Mouse (Mus musculus): ENCODE measurements at regions not wholly inside any gene's neighbourhood (a gene's known extent, or its start where the extent isn't known, plus 50 kb on each side); places are given as distances from the start of the nearest gene placed in this dataset.

- no peak overlapping the region for H3K4me3 ChIP-seq (replicated peaks)
- no peaks in the 10 kb centered on the region for H3K9me3 ChIP-seq (replicated peaks)
- H3K4me2 ChIP-seq = no peak overlapping the region
- no peak overlapping the region for H3K9ac ChIP-seq
- 76% methylated on average over 3 of the region's 3 CpGs for WGBS (ENCODE audit: insufficient replicate concordance)
- H3K36me3 ChIP-seq (replicated peaks) = no peaks in the 10 kb centered on the region
- no peaks in the 10 kb centered on the region for H3K27me3 ChIP-seq
- no peak overlapping the region for H3K27ac ChIP-seq (replicated peaks)
- no peaks in the 10 kb centered on the region for H3K4me1 ChIP-seq (replicated peaks)
- no peak for ATAC-seq (ENCODE audit: insufficient read depth)
Observed at GRCm38 (mm10) chr2:57522465-57522864, 285.0 kb downstream of the Gpd2 start.

- no peaks in the 10 kb centered on the region for H3K36me3 ChIP-seq (replicated peaks)
- H3K9me3 ChIP-seq (replicated peaks) = no peaks in the 10 kb centered on the region
- no peaks in the 10 kb centered on the region for H3K4me1 ChIP-seq (replicated peaks)
- no peak overlapping the region for H3K9ac ChIP-seq
- H3K4me2 ChIP-seq = no peak overlapping the region
- no peaks in the 10 kb centered on the region for H3K27me3 ChIP-seq
- WGBS (ENCODE audit: insufficient replicate concordance) = 59% methylated on average over 8 of the region's 8 CpGs
- H3K4me3 ChIP-seq (replicated peaks) = no peak overlapping the region
- no peak overlapping the region for H3K27ac ChIP-seq (replicated peaks)
- no peak for ATAC-seq (ENCODE audit: insufficient read depth)
Observed at GRCm38 (mm10) chr2:57522983-57523382, 285.5 kb downstream of the Gpd2 start.

GRCm38 (mm10) chr2:57527966-57528365, 290.5 kb downstream of the Gpd2 start:
- H3K36me3 ChIP-seq (replicated peaks) = no peaks in the 10 kb centered on the region
- ATAC-seq (ENCODE audit: insufficient read depth) = no peak
- H3K4me2 ChIP-seq = no peak overlapping the region
- H3K27me3 ChIP-seq = no peaks in the 10 kb centered on the region
- no peaks in the 10 kb centered on the region for H3K4me1 ChIP-seq (replicated peaks)
- H3K9ac ChIP-seq = no peak overlapping the region
- H3K4me3 ChIP-seq (replicated peaks) = no peak overlapping the region
- no peak overlapping the region for H3K27ac ChIP-seq (replicated peaks)
- WGBS (ENCODE audit: insufficient replicate concordance) = 40% methylated on average over 2 of the region's 2 CpGs
- no peaks in the 10 kb centered on the region for H3K9me3 ChIP-seq (replicated peaks)

GRCm38 (mm10) chr2:57539842-57540241, 302.4 kb downstream of the Gpd2 start:
- Histone ChIP-seq H3K27ac (replicated peaks) (no peak overlapping the region), H3K9ac (no peak overlapping the region), H3K27me3 (no peaks in the 10 kb centered on the region), H3K4me3 (replicated peaks) (no peak overlapping the region), H3K4me2 (no peak overlapping the region), H3K36me3 (replicated peaks) (no peaks in the 10 kb centered on the region), H3K9me3 (replicated peaks) (no peaks in the 10 kb centered on the region), H3K4me1 (replicated peaks) (no peaks in the 10 kb centered on the region)
- no peak for ATAC-seq (ENCODE audit: insufficient read depth)
- WGBS (ENCODE audit: insufficient replicate concordance) = 54% methylated on average over 3 of the region's 3 CpGs

GRCm38 (mm10) chr2:57565258-57565657, 327.8 kb downstream of the Gpd2 start:
- no peaks in the 10 kb centered on the region for H3K4me1 ChIP-seq (replicated peaks)
- ATAC-seq (ENCODE audit: insufficient read depth) = no peak
- no peaks in the 10 kb centered on the region for H3K27me3 ChIP-seq
- no peaks in the 10 kb centered on the region for H3K36me3 ChIP-seq (replicated peaks)
- H3K4me2 ChIP-seq = no peak overlapping the region
- H3K9me3 ChIP-seq (replicated peaks) = no peaks in the 10 kb centered on the region
- H3K9ac ChIP-seq = no peak overlapping the region
- no peak overlapping the region for H3K27ac ChIP-seq (replicated peaks)
- 57% methylated on average over 4 of the region's 4 CpGs for WGBS (ENCODE audit: insufficient replicate concordance)
- no peak overlapping the region for H3K4me3 ChIP-seq (replicated peaks)

- Histone ChIP-seq H3K9ac (no peak overlapping the region), H3K27me3 (no peaks in the 10 kb centered on the region), H3K4me3 (replicated peaks) (no peak overlapping the region), H3K4me2 (no peak overlapping the region), H3K27ac (replicated peaks) (no peak overlapping the region), H3K4me1 (replicated peaks) (no peaks in the 10 kb centered on the region), H3K9me3 (replicated peaks) (no peaks in the 10 kb centered on the region), H3K36me3 (replicated peaks) (no peaks in the 10 kb centered on the region)
- WGBS (ENCODE audit: insufficient replicate concordance) = 46% methylated on average over 4 of the region's 4 CpGs
- no peak for ATAC-seq (ENCODE audit: insufficient read depth)
Observed at GRCm38 (mm10) chr2:57566103-57566502, 328.7 kb downstream of the Gpd2 start.

- H3K4me2 ChIP-seq = no peak overlapping the region
- no peaks in the 10 kb centered on the region for H3K27me3 ChIP-seq
- no peak overlapping the region for H3K9ac ChIP-seq
- H3K4me3 ChIP-seq (replicated peaks) = no peak overlapping the region
- no peaks in the 10 kb centered on the region for H3K4me1 ChIP-seq (replicated peaks)
- no peaks in the 10 kb centered on the region for H3K9me3 ChIP-seq (replicated peaks)
- WGBS (ENCODE audit: insufficient replicate concordance) = 57% methylated on average over 1 of the region's 1 CpGs
- no peaks in the 10 kb centered on the region for H3K36me3 ChIP-seq (replicated peaks)
- ATAC-seq (ENCODE audit: insufficient read depth) = no peak
- no peak overlapping the region for H3K27ac ChIP-seq (replicated peaks)
Observed at GRCm38 (mm10) chr2:57567183-57567582, 329.7 kb downstream of the Gpd2 start.

- Histone ChIP-seq H3K27me3 (no peaks in the 10 kb centered on the region), H3K9ac (no peak overlapping the region), H3K4me2 (no peak overlapping the region), H3K4me1 (replicated peaks) (no peaks in the 10 kb centered on the region), H3K36me3 (replicated peaks) (no peaks in the 10 kb centered on the region), H3K4me3 (replicated peaks) (no peak overlapping the region), H3K27ac (replicated peaks) (no peak overlapping the region), H3K9me3 (replicated peaks) (no peaks in the 10 kb centered on the region)
- WGBS (ENCODE audit: insufficient replicate concordance) = 23% methylated on average over 3 of the region's 3 CpGs
- ATAC-seq (ENCODE audit: insufficient read depth) = no peak
Observed at GRCm38 (mm10) chr2:57587065-57587464, 349.6 kb downstream of the Gpd2 start.

GRCm38 (mm10) chr2:57593558-57593957, 356.1 kb downstream of the Gpd2 start:
- no peak overlapping the region for H3K9ac ChIP-seq
- H3K4me2 ChIP-seq = no peak overlapping the region
- no peaks in the 10 kb centered on the region for H3K4me1 ChIP-seq (replicated peaks)
- no peaks in the 10 kb centered on the region for H3K36me3 ChIP-seq (replicated peaks)
- no peak for ATAC-seq (ENCODE audit: insufficient read depth)
- H3K9me3 ChIP-seq (replicated peaks) = no peaks in the 10 kb centered on the region
- H3K27me3 ChIP-seq = no peaks in the 10 kb centered on the region
- H3K27ac ChIP-seq (replicated peaks) = no peak overlapping the region
- H3K4me3 ChIP-seq (replicated peaks) = no peak overlapping the region
- WGBS (ENCODE audit: insufficient replicate concordance) = 51% methylated on average over 2 of the region's 2 CpGs

- Histone ChIP-seq H3K4me1 (replicated peaks) (no peaks in the 10 kb centered on the region), H3K27me3 (no peaks in the 10 kb centered on the region), H3K4me3 (replicated peaks) (no peak overlapping the region), H3K4me2 (no peak overlapping the region), H3K36me3 (replicated peaks) (no peaks in the 10 kb centered on the region), H3K27ac (replicated peaks) (no peak overlapping the region), H3K9me3 (replicated peaks) (no peaks in the 10 kb centered on the region), H3K9ac (no peak overlapping the region)
- ATAC-seq (ENCODE audit: insufficient read depth) = no peak
- 30% methylated on average over 9 of the region's 9 CpGs for WGBS (ENCODE audit: insufficient replicate concordance)
Observed at GRCm38 (mm10) chr2:57597694-57598358, 360.4 kb downstream of the Gpd2 start.

GRCm38 (mm10) chr2:57611599-57611998, 374.2 kb downstream of the Gpd2 start:
- Histone ChIP-seq H3K36me3 (replicated peaks) (no peaks in the 10 kb centered on the region), H3K27ac (replicated peaks) (no peak overlapping the region), H3K9me3 (replicated peaks) (no peaks in the 10 kb centered on the region), H3K4me1 (replicated peaks) (no peaks in the 10 kb centered on the region; the same call in 1 of the 2 replicates), H3K27me3 (no peaks in the 10 kb centered on the region), H3K4me3 (replicated peaks) (no peak overlapping the region), H3K9ac (no peak overlapping the region), H3K4me2 (no peak overlapping the region)
- ATAC-seq (ENCODE audit: insufficient read depth) = no peak

GRCm38 (mm10) chr2:57613243-57613642, 375.8 kb downstream of the Gpd2 start:
- Histone ChIP-seq H3K36me3 (replicated peaks) (no peaks in the 10 kb centered on the region), H3K27me3 (no peaks in the 10 kb centered on the region), H3K27ac (replicated peaks) (no peak overlapping the region), H3K4me2 (no peak overlapping the region), H3K9ac (no peak overlapping the region), H3K4me1 (replicated peaks) (no peaks in the 10 kb centered on the region; the same call in 1 of the 2 replicates), H3K4me3 (replicated peaks) (no peak overlapping the region), H3K9me3 (replicated peaks) (no peaks in the 10 kb centered on the region)
- 61% methylated on average over 10 of the region's 10 CpGs for WGBS (ENCODE audit: insufficient replicate concordance)
- ATAC-seq (ENCODE audit: insufficient read depth) = no peak

Data from liver, embryonic 15.5 days (tissue).